Mouse (Mus musculus): ENCODE data around the gene Upk3bl. TPM values are rescaled to one million over a fixed set of nuclear protein-coding genes. Genes with fewer than 3 reads are reported as not detected.
"Not testable (repeated sequence)": the region's sequence is repeated elsewhere in the genome, so short reads cannot be mapped to it uniquely, and the experiment has no call there.

Gene Upk3bl
- polyA plus RNA-seq, 1 experiment from 2014 or later: 0.37 TPM

- H3K9ac ChIP-seq (ENCODE audit: low read depth, low read length): no peak overlapping the region
- H3K27me3 ChIP-seq (ENCODE audit: control insufficient read depth, insufficient read depth, low read length): no peaks in the 10 kb centered on the region
Observed at GRCm38 (mm10) chr5:136052861-136053655, 1.2 kb upstream of the Upk3bl start.

DNA sequence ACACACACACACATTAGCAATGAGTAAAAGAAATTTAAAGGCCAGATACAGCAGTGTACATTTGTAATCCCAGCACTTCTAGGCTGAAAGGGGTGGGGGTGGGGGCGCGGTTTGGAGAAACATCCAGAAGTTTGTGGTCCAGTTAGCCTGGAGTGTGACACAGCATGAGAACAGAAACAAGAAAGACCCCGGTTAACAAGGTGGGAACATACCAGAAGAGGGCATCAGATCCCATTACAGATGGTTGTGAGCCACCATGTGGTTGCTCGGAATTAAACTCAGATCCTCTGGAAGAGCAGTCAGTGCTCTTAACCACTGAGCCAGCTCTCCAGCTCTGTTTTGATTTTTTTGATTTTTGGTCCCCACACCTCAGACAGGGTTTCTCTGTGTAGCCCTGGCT lies 1.8 kb downstream of the Upk3bl start:
- Histone ChIP-seq H3K9me3 (replicated peaks; ENCODE audit: control insufficient read depth, low read length) (no peaks in the 10 kb centered on the region), H3K4me3 (ENCODE audit: low read depth, low read length) (no peak overlapping the region), H3K27me3 (ENCODE audit: control insufficient read depth, insufficient read depth, low read length) (peaks cover 17% of the 10 kb centered on the region), H3K4me2 (no peak overlapping the region), H3K27ac (ENCODE audit: low read depth, low read length) (no peak overlapping the region), H3K9ac (ENCODE audit: low read depth, low read length) (no peak overlapping the region), H3K36me3 (ENCODE audit: control insufficient read depth, insufficient read depth, low read length) (no peaks in the 10 kb centered on the region), H3K4me1 (ENCODE audit: control insufficient read depth, insufficient read depth, low read length) (peaks cover 12% of the 10 kb centered on the region)
- 42% methylated on average over 4 of the region's 4 CpGs for WGBS (ENCODE audit: insufficient replicate concordance)
- ATAC-seq (replicated peaks; ENCODE audit: insufficient number of reproducible peaks, low FRiP score, low TSS enrichment): no peak

More at GRCm38 (mm10) chr5:136052861-136053655, 1.2 kb upstream of the Upk3bl start:
- peaks cover 12% of the 10 kb centered on the region for H3K4me1 ChIP-seq (ENCODE audit: control insufficient read depth, insufficient read depth, low read length)
- H3K36me3 ChIP-seq (ENCODE audit: control insufficient read depth, insufficient read depth, low read length): no peaks in the 10 kb centered on the region
- no peak for ATAC-seq (replicated peaks; ENCODE audit: insufficient number of reproducible peaks, low FRiP score, low TSS enrichment)
- H3K4me2 ChIP-seq: no peak overlapping the region
- no peaks in the 10 kb centered on the region for H3K9me3 ChIP-seq (replicated peaks; ENCODE audit: control insufficient read depth, low read length)
- 69% methylated on average over 8 of the region's 8 CpGs for WGBS (ENCODE audit: insufficient replicate concordance)
- no peak overlapping the region for H3K4me3 ChIP-seq (ENCODE audit: low read depth, low read length)
- no peak overlapping the region for H3K27ac ChIP-seq (ENCODE audit: low read depth, low read length)

DNA sequence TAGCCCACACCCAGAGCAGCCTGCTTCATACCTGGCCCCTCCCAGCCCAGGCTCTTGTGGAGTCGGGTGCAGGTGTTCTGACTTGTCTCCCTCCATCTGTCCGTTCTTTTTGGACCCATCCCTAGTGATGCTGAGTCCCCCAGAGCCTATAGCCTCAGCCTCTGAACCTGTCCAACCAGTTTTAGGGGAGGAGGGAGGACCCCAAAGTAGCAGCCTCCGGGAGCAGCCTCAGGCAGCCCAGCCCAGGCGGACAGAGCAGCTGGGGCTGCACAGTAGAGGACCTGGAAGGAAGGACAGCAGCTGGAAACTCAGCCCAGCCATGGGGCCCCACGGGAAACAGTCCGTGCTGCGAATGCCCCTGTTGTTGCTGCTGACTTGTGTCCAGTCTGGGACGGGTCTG lies 2.8 kb downstream of the Upk3bl start:
- H3K36me3 ChIP-seq (ENCODE audit: control insufficient read depth, insufficient read depth, low read length): no peaks in the 10 kb centered on the region
- no peak overlapping the region for H3K4me3 ChIP-seq (ENCODE audit: low read depth, low read length)
- peaks cover 1% of the 10 kb centered on the region; the same call in 1 of the 2 replicates for H3K4me1 ChIP-seq (ENCODE audit: control insufficient read depth, insufficient read depth, low read length)
- H3K9ac ChIP-seq (ENCODE audit: low read depth, low read length): no peak overlapping the region
- H3K9me3 ChIP-seq (replicated peaks; ENCODE audit: control insufficient read depth, low read length): no peaks in the 10 kb centered on the region
- ATAC-seq (replicated peaks; ENCODE audit: insufficient number of reproducible peaks, low FRiP score, low TSS enrichment): no peak
- H3K27ac ChIP-seq (ENCODE audit: low read depth, low read length): no peak overlapping the region
- peaks cover 17% of the 10 kb centered on the region for H3K27me3 ChIP-seq (ENCODE audit: control insufficient read depth, insufficient read depth, low read length)
- WGBS (ENCODE audit: insufficient replicate concordance): 25% methylated on average over 8 of the region's 8 CpGs
- no peak overlapping the region for H3K4me2 ChIP-seq

DNA sequence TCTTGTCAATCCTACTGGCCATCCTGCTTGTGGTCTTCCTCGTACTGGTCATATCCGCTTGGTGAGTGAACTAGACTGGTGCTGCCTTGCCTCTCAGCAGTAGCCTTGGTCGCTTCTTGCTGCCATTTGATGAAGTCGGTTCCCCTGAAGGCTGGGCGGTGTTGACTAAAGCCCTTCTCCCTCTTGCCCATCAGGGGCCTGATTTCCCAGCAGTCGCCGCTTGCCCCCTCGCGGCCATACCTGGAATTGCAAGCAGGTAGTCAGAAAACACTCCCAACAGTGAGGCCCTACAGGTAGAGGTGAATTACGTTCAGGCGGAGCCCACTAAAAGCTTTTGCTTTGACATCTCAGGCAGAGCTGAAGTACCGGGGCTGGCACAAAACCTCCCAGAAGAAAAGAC lies 7.3 kb downstream of the Upk3bl start:
- ATAC-seq (replicated peaks; ENCODE audit: insufficient number of reproducible peaks, low FRiP score, low TSS enrichment): no peak
- H3K27ac ChIP-seq (ENCODE audit: low read depth, low read length): no peak overlapping the region
- H3K36me3 ChIP-seq (ENCODE audit: control insufficient read depth, insufficient read depth, low read length): no peaks in the 10 kb centered on the region
- H3K9me3 ChIP-seq (replicated peaks; ENCODE audit: control insufficient read depth, low read length): no peaks in the 10 kb centered on the region
- H3K27me3 ChIP-seq (ENCODE audit: control insufficient read depth, insufficient read depth, low read length): peaks cover 17% of the 10 kb centered on the region
- H3K9ac ChIP-seq (ENCODE audit: low read depth, low read length): no peak overlapping the region
- H3K4me3 ChIP-seq (ENCODE audit: low read depth, low read length): no peak overlapping the region
- no peak overlapping the region for H3K4me2 ChIP-seq
- 10% methylated on average over 12 of the region's 12 CpGs for WGBS (ENCODE audit: insufficient replicate concordance)
- H3K4me1 ChIP-seq (ENCODE audit: control insufficient read depth, insufficient read depth, low read length): no peaks in the 10 kb centered on the region

- Histone ChIP-seq H3K9me3 (replicated peaks; ENCODE audit: control insufficient read depth, low read length) (no peaks in the 10 kb centered on the region), H3K27ac (ENCODE audit: low read depth, low read length) (no peak overlapping the region), H3K4me1 (ENCODE audit: control insufficient read depth, insufficient read depth, low read length) (no peaks in the 10 kb centered on the region), H3K36me3 (ENCODE audit: control insufficient read depth, insufficient read depth, low read length) (no peaks in the 10 kb centered on the region), H3K4me2 (no peak overlapping the region), H3K27me3 (ENCODE audit: control insufficient read depth, insufficient read depth, low read length) (peaks cover 14% of the 10 kb centered on the region), H3K4me3 (ENCODE audit: low read depth, low read length) (no peak overlapping the region), H3K9ac (ENCODE audit: low read depth, low read length) (no peak overlapping the region)
- ATAC-seq (replicated peaks; ENCODE audit: insufficient number of reproducible peaks, low FRiP score, low TSS enrichment): no peak
- WGBS (ENCODE audit: insufficient replicate concordance): 89% methylated on average over 10 of the region's 10 CpGs
Observed at GRCm38 (mm10) chr5:136063920-136064319, 9.6 kb downstream of the Upk3bl start.

DNA sequence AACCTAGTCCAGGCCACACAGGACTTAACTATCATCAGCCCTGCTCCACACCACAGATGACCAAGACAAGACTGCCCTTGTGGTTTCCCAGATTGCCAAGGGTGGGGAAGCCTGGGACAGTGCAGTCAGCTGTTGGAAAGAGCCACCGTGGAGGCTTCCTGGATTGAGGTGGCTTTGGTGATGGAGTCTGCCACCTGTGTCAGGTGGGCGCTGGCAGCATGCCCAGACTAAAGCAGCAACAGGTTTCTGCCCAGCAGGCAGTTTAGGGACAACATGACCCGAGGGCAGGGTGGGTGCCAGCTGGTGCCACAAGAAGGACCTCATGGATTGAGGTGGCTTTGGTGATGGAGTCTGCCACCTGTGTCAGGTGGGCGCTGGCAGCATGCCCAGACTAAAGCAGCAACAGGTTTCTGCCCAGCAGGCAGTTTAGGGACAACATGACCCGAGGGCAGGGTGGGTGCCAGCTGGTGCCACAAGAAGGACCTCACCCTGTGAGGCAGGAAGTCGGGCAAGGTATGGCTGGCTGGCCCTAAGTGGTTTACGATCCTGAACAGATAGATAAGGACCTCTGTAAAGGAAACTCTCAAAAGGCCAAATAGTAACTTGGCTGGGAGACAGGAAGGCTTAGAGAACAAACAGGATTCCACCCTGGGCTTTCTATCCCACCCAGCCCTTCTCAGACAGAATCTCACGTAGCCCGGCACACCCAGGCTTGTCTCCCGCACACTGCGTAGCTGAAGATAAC lies 12.3 kb downstream of the Upk3bl start:
- ATAC-seq (replicated peaks; ENCODE audit: insufficient number of reproducible peaks, low FRiP score, low TSS enrichment); H3K4me3 ChIP-seq (ENCODE audit: low read depth, low read length); H3K27ac ChIP-seq (ENCODE audit: low read depth, low read length); H3K36me3 ChIP-seq (ENCODE audit: control insufficient read depth, insufficient read depth, low read length); H3K4me1 ChIP-seq (ENCODE audit: control insufficient read depth, insufficient read depth, low read length); H3K9me3 ChIP-seq (replicated peaks; ENCODE audit: control insufficient read depth, low read length); H3K4me2 ChIP-seq; H3K27me3 ChIP-seq (ENCODE audit: control insufficient read depth, insufficient read depth, low read length); H3K9ac ChIP-seq (ENCODE audit: low read depth, low read length): not testable (repeated sequence)
- 59% methylated on average over 11 of the region's 11 CpGs for WGBS (ENCODE audit: insufficient replicate concordance)

DNA sequence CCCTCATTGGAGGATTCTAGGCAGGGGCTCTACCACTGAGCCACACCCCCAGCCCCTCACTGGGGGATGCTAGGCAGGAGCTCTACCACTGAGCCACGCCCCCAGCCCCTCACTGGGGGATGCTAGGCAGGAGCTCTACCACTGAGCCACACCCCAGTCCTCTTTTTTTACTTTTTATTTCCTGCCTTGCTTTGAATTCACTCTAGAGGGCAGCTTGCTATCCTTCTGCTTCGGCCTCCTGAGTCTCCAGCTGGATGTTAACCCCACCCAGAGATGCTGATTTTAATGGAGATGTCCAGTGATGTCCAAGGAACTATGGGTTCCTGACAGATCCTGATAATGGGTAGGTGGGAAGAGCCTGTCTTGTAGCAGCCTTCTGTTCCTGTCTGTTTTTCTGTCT lies 15.1 kb downstream of the Upk3bl start:
- no peak for ATAC-seq (replicated peaks; ENCODE audit: insufficient number of reproducible peaks, low FRiP score, low TSS enrichment)
- WGBS (ENCODE audit: insufficient replicate concordance): 63% methylated on average over 2 of the region's 2 CpGs
- H3K27ac ChIP-seq (ENCODE audit: low read depth, low read length): no peak overlapping the region
- no peaks in the 10 kb centered on the region for H3K9me3 ChIP-seq (replicated peaks; ENCODE audit: control insufficient read depth, low read length)
- H3K36me3 ChIP-seq (ENCODE audit: control insufficient read depth, insufficient read depth, low read length): no peaks in the 10 kb centered on the region
- no peak overlapping the region for H3K9ac ChIP-seq (ENCODE audit: low read depth, low read length)
- no peak overlapping the region for H3K4me3 ChIP-seq (ENCODE audit: low read depth, low read length)
- no peaks in the 10 kb centered on the region for H3K4me1 ChIP-seq (ENCODE audit: control insufficient read depth, insufficient read depth, low read length)
- no peak overlapping the region for H3K4me2 ChIP-seq
- H3K27me3 ChIP-seq (ENCODE audit: control insufficient read depth, insufficient read depth, low read length): no peaks in the 10 kb centered on the region; the same call in 1 of the 2 replicates

GRCm38 (mm10) chr5:136073051-136073450 lies 18.8 kb downstream of the Upk3bl start:
- no peaks in the 10 kb centered on the region for H3K4me1 ChIP-seq (ENCODE audit: control insufficient read depth, insufficient read depth, low read length)
- 63% methylated on average over 6 of the region's 6 CpGs for WGBS (ENCODE audit: insufficient replicate concordance)
- ATAC-seq (replicated peaks; ENCODE audit: insufficient number of reproducible peaks, low FRiP score, low TSS enrichment): no peak
- H3K9me3 ChIP-seq (replicated peaks; ENCODE audit: control insufficient read depth, low read length): no peaks in the 10 kb centered on the region
- no peak overlapping the region for H3K9ac ChIP-seq (ENCODE audit: low read depth, low read length)
- H3K27me3 ChIP-seq (ENCODE audit: control insufficient read depth, insufficient read depth, low read length): no peaks in the 10 kb centered on the region; the same call in 1 of the 2 replicates
- no peak overlapping the region for H3K4me2 ChIP-seq
- no peaks in the 10 kb centered on the region for H3K36me3 ChIP-seq (ENCODE audit: control insufficient read depth, insufficient read depth, low read length)
- no peak overlapping the region for H3K4me3 ChIP-seq (ENCODE audit: low read depth, low read length)
- no peak overlapping the region for H3K27ac ChIP-seq (ENCODE audit: low read depth, low read length)

All from heart, embryonic 11.5 days (tissue).